Mouse (Mus musculus) MEL (cell line): Measurements from ENCODE around the gene Scamp4. TPM values are rescaled to one million over a fixed set of nuclear protein-coding genes. Genes with fewer than 3 reads are reported as not detected.

Experiments used
- DNase-seq: peaks from one replicate; pipeline ENCODE4 v3.0.0; 2011; ENCODE audit warnings: low read depth, low spot score
- H3K27ac ChIP-seq: 2 replicates; pipeline ENCODE4 v1.5.1; 2012; ENCODE audit warnings: low read depth, mild to moderate bottlenecking, control low read depth, low read length, moderate library complexity; ENCODE audit not compliant: control insufficient read depth
- H3K27me3 ChIP-seq, 2 experiments: fragments of 150-350 bp in 1 of 2; sonication (generic) in 1 of 2; 2 replicates each; pipeline ENCODE4 v1.6.1; 2012; ENCODE audit warnings: low read length in 2 of 2, mild to moderate bottlenecking in 2 of 2, improper control_type of control experiment in 1 of 2, moderate library complexity in 1 of 2; ENCODE audit not compliant: insufficient read depth in 2 of 2, control insufficient read depth in 1 of 2
- H3K36me3 ChIP-seq, 2 experiments: 2 replicates each; pipeline ENCODE4 v1.6.1; 2012 to 2014; ENCODE audit warnings: low read length in 2 of 2, improper control_type of control experiment in 1 of 2, inconsistent platforms in 1 of 2, mild to moderate bottlenecking in 1 of 2; ENCODE audit not compliant: insufficient read depth in 2 of 2, control insufficient read depth in 1 of 2
- H3K4me1 ChIP-seq, 2 experiments: fragments of 150-350 bp in 1 of 2; sonication (generic) in 1 of 2; 2 replicates each; pipeline ENCODE4 v1.6.1; 2012; ENCODE audit warnings: low read length in 2 of 2, improper control_type of control experiment in 1 of 2, mild to moderate bottlenecking in 1 of 2; ENCODE audit not compliant: insufficient read depth in 2 of 2, control insufficient read depth in 1 of 2
- H3K4me3 ChIP-seq, 2 experiments: fragments of 150-350 bp in 1 of 2; sonication (generic) in 1 of 2; 2 replicates each; pipeline ENCODE4 v1.5.1; 2012; ENCODE audit warnings: low read depth in 2 of 2, low read length in 2 of 2, mild to moderate bottlenecking in 2 of 2, moderate library complexity in 2 of 2, control low read depth in 1 of 2, improper control_type of control experiment in 1 of 2; ENCODE audit not compliant: control insufficient read depth in 1 of 2, insufficient read depth in 1 of 2
- H3K79me2 ChIP-seq: 2 replicates; pipeline ENCODE4 v1.6.1; 2012; ENCODE audit warnings: mild to moderate bottlenecking, low read length, moderate library complexity; ENCODE audit not compliant: control insufficient read depth, poor library complexity, insufficient read depth
- H3K9ac ChIP-seq: 2 replicates; pipeline ENCODE4 v1.6.1; 2012; ENCODE audit warnings: low read depth, mild to moderate bottlenecking, control low read depth, low read length, moderate library complexity; ENCODE audit not compliant: control insufficient read depth, poor library complexity, severe bottlenecking
- H3K9me3 ChIP-seq: fragments of 150-350 bp; sonication (generic); replicated peaks from 2 replicates; pipeline ENCODE4 v1.6.1; 2012; ENCODE audit warnings: mild to moderate bottlenecking, low read length, improper control_type of control experiment, moderate library complexity; ENCODE audit not compliant: insufficient read depth
- BHLHE40 ChIP-seq: IDR thresholded peaks from 2 replicates; pipeline ENCODE4 v1.6.1; 2012; ENCODE audit warnings: low read depth, mild to moderate bottlenecking, inconsistent platforms, low read length, improper control_type of control experiment, borderline replicate concordance
- CHD2 ChIP-seq: IDR thresholded peaks from 2 replicates; pipeline ENCODE4 v1.6.1; 2011; ENCODE audit warnings: low read length, improper control_type of control experiment
- CTCF ChIP-seq, 3 experiments: IDR thresholded peaks in 2 of 3; conservative IDR thresholded peaks in 1 of 3; 2 replicates each; pipeline ENCODE4 v1.5.1; 2011 to 2012; ENCODE audit warnings: low read length in 3 of 3, low read depth in 2 of 3, mild to moderate bottlenecking in 2 of 3, improper control_type of control experiment in 1 of 3, inconsistent platforms in 1 of 3, mixed read lengths in 1 of 3, moderate library complexity in 1 of 3; ENCODE audit not compliant: control insufficient read depth in 1 of 3, insufficient read depth in 1 of 3, poor library complexity in 1 of 3, severe bottlenecking in 1 of 3
- E2F4 ChIP-seq: IDR thresholded peaks from 2 replicates; pipeline ENCODE4 v1.6.1; 2011; ENCODE audit warnings: low read depth, low read length, improper control_type of control experiment, borderline replicate concordance
- ELF1 ChIP-seq: IDR thresholded peaks from 2 replicates; pipeline ENCODE4 v1.6.1; 2014; ENCODE audit warnings: low read depth, mild to moderate bottlenecking, inconsistent platforms, low read length, improper control_type of control experiment, moderate library complexity
- EP300 ChIP-seq, 2 experiments: IDR thresholded peaks; 2 replicates each; pipeline ENCODE4 v1.6.1; 2011; ENCODE audit warnings: improper control_type of control experiment in 2 of 2, low read length in 2 of 2, low read depth in 1 of 2, mild to moderate bottlenecking in 1 of 2
- ETS1 ChIP-seq: IDR thresholded peaks from 2 replicates; pipeline ENCODE4 v1.6.1; 2012; ENCODE audit warnings: low read depth, mild to moderate bottlenecking, inconsistent platforms, low read length, improper control_type of control experiment, moderate library complexity
- GABPA ChIP-seq: IDR thresholded peaks from 2 replicates; pipeline ENCODE4 v1.6.1; 2012; ENCODE audit warnings: low read depth, mild to moderate bottlenecking, inconsistent platforms, low read length, improper control_type of control experiment, moderate library complexity
- GATA1 ChIP-seq: IDR thresholded peaks from 2 replicates; pipeline ENCODE4 v1.6.1; 2011; ENCODE audit warnings: low read depth, low read length, improper control_type of control experiment
- HCFC1 ChIP-seq: IDR thresholded peaks from 2 replicates; pipeline ENCODE4 v1.6.1; 2012; ENCODE audit warnings: low read depth, mild to moderate bottlenecking, inconsistent platforms, low read length, improper control_type of control experiment, moderate library complexity
- JUND ChIP-seq: IDR thresholded peaks from 2 replicates; pipeline ENCODE4 v1.6.1; 2011; ENCODE audit warnings: low read depth, mild to moderate bottlenecking, improper control_type of control experiment, low read length
- KAT2A ChIP-seq: conservative IDR thresholded peaks from 2 replicates; pipeline ENCODE4 v1.6.1; 2012; ENCODE audit warnings: low read depth, low read length, improper control_type of control experiment, inconsistent platforms
- MAX ChIP-seq: IDR thresholded peaks from 2 replicates; pipeline ENCODE4 v1.6.1; 2011; ENCODE audit warnings: low read length, improper control_type of control experiment
- MAZ ChIP-seq: IDR thresholded peaks from 2 replicates; pipeline ENCODE4 v1.6.1; 2012; ENCODE audit warnings: low read depth, mild to moderate bottlenecking, inconsistent platforms, low read length, improper control_type of control experiment
- MEF2A ChIP-seq: IDR thresholded peaks from 2 replicates; pipeline ENCODE4 v1.6.1; 2014; ENCODE audit warnings: low read depth, mild to moderate bottlenecking, inconsistent platforms, low read length, improper control_type of control experiment; ENCODE audit not compliant: poor library complexity, insufficient replicate concordance, severe bottlenecking; ENCODE audit errors: extremely low read depth
- MXI1 ChIP-seq: IDR thresholded peaks from 2 replicates; pipeline ENCODE4 v1.6.1; 2011; ENCODE audit warnings: mild to moderate bottlenecking, low read depth, low read length, improper control_type of control experiment
- NELFE ChIP-seq: IDR thresholded peaks from 2 replicates; pipeline ENCODE4 v1.6.1; 2011; ENCODE audit warnings: low read depth, low read length, improper control_type of control experiment
- NRF1 ChIP-seq: IDR thresholded peaks from 2 replicates; pipeline ENCODE4 v1.6.1; 2014; ENCODE audit warnings: low read depth, mild to moderate bottlenecking, inconsistent platforms, low read length, improper control_type of control experiment, moderate library complexity; ENCODE audit not compliant: poor library complexity, insufficient read depth, severe bottlenecking
- SIN3A ChIP-seq: IDR thresholded peaks from 2 replicates; pipeline ENCODE4 v1.6.1; 2012; ENCODE audit warnings: low read length, improper control_type of control experiment, inconsistent platforms
- SMC3 ChIP-seq: IDR thresholded peaks from 2 replicates; pipeline ENCODE4 v1.6.1; 2011; ENCODE audit warnings: low read depth, low read length, improper control_type of control experiment
- TAL1 ChIP-seq: IDR thresholded peaks from 2 replicates; pipeline ENCODE4 v1.6.1; 2012; ENCODE audit warnings: mild to moderate bottlenecking, inconsistent platforms, low read length, moderate library complexity, mixed read lengths
- UBTF ChIP-seq: IDR thresholded peaks from 2 replicates; pipeline ENCODE4 v1.6.1; 2012; ENCODE audit warnings: low read depth, mild to moderate bottlenecking, inconsistent platforms, low read length, improper control_type of control experiment, moderate library complexity, borderline replicate concordance; ENCODE audit not compliant: insufficient read depth
- USF1 ChIP-seq: IDR thresholded peaks from 2 replicates; pipeline ENCODE4 v1.6.1; 2014; ENCODE audit warnings: low read depth, mild to moderate bottlenecking, inconsistent platforms, low read length, improper control_type of control experiment, moderate library complexity
- USF2 ChIP-seq, 2 experiments: IDR thresholded peaks; 2 replicates each; pipeline ENCODE4 v1.6.1; 2011 to 2012; ENCODE audit warnings: improper control_type of control experiment in 2 of 2, low read length in 2 of 2, borderline replicate concordance in 1 of 2, inconsistent platforms in 1 of 2, low read depth in 1 of 2, mild to moderate bottlenecking in 1 of 2; ENCODE audit not compliant: insufficient read depth in 1 of 2
- ZC3H11A ChIP-seq: IDR thresholded peaks from 2 replicates; pipeline ENCODE4 v1.6.1; 2012; ENCODE audit warnings: low read depth, mild to moderate bottlenecking, inconsistent platforms, low read length, improper control_type of control experiment
- ZMIZ1 ChIP-seq: IDR thresholded peaks from 2 replicates; pipeline ENCODE4 v1.6.1; 2012; ENCODE audit warnings: low read depth, mild to moderate bottlenecking, inconsistent platforms, low read length, improper control_type of control experiment, moderate library complexity
- polyA plus RNA-seq, 2 experiments: library from polyadenylated mRNA; stranded (reverse) in 1 of 2; unstranded in 1 of 2; fragments of >175 nt in 1 of 2; fragments of >200 nt in 1 of 2; gene quantifications; 2 replicates each; pipeline versions ENCODE4 v1.2.1 to v1.2.4; 2012; ENCODE audit warnings: low replicate concordance in 2 of 2, low read depth in 1 of 2; ENCODE audit not compliant: insufficient read length in 2 of 2, insufficient read depth in 1 of 2, missing spikeins in 1 of 2
- total RNA-seq: library from RNA; depleted of rRNA; stranded (reverse); fragments of 300-350 nt; gene quantifications from 2 replicates; pipeline ENCODE4 v1.2.3, GENCODE M21; 2012

Scamp4 gene
- total and polyA plus RNA-seq, 3 experiments = 34.2 to 140 TPM; not detected in 1

DNA sequence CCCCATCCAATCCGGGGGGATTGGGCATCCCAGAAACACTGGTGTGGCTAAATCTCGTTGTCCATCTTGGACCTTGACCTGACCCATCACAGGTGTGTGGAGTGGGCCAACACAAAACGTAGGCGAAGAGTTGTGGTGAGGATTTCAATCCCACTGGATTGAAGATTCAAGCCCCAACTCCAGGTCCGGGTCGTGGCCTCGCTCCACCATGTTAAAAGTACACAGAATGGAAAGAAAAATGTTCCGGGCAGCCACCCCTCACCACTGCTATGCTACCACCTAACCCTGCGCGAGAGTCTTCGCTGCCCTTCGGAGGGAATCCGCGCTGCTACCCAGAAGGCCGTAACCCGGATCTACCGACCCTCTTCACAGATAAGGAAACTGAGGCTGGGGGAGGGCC lies 26.7 kb upstream of the Scamp4 start:
- peak overlapping the region; percentile 70 for H3K27ac ChIP-seq
- H3K79me2 ChIP-seq = peaks cover 63% of the 10 kb centered on the region
- peak overlapping the region; percentile 84 for H3K9ac ChIP-seq
- DNase-seq = no peak
- H3K27me3 ChIP-seq = no peaks in the 10 kb centered on the region
- H3K4me1 ChIP-seq = peaks cover 18 to 53% of the 10 kb centered on the region in 2 experiments; a peak in 3 of 4 replicates
- H3K9me3 ChIP-seq = no peaks in the 10 kb centered on the region
- peaks cover 0 to 39% of the 10 kb centered on the region in 2 experiments; a peak in 2 of 4 replicates for H3K36me3 ChIP-seq
- peak overlapping the region; percentile 88 to 94 for H3K4me3 ChIP-seq
- TF ChIP-seq UBTF (no peak), ELF1 (peak; percentile 25; the same call in 1 of the 2 replicates), E2F4 (no peak), GATA1 (peak; percentile 39; the same call in 1 of the 2 replicates), NELFE (no peak), TAL1 (no peak), MEF2A (no peak), CHD2 (no peak), ETS1 (no peak), CTCF (IDR thresholded peaks at IDR 0.05 in 2 of 3, conservative IDR thresholded peaks at IDR 0.05 in 1 of 3; ENCODE audit: control insufficient read depth in 1 of 3, insufficient read depth in 1 of 3, low read depth in 2 of 3, low read length in 3 of 3, poor library complexity in 1 of 3, severe bottlenecking in 1 of 3) (no peak), USF2 (IDR thresholded peaks at IDR 0.05; ENCODE audit: borderline replicate concordance in 1 of 2, insufficient read depth in 1 of 2, low read depth in 1 of 2, low read length in 2 of 2) (no peak), KAT2A (no peak), MAX (no peak), NRF1 (no peak), EP300 (IDR thresholded peaks at IDR 0.05; ENCODE audit: low read depth in 1 of 2, low read length in 2 of 2) (0 out of 4 replicates have a peak, but pooled peaks of 1 of the 2 experiments have one; percentile 6), ZMIZ1 (no peak; the same call in 1 of the 2 replicates), HCFC1 (peak; percentile 60), GABPA (no peak), BHLHE40 (no peak), MAZ (no peak), MXI1 (no peak), ZC3H11A (no peak), USF1 (no peak), SMC3 (no peak), SIN3A (no peak), JUND (no peak)
- TF ChIP-seq, all 39 proteins: peak for 4
